Mouse (Mus musculus) kidney, postnatal 36 days (tissue): ENCODE results near the gene Myom1.
A peak's percentile ranks its signal among the peaks of the same experiment; 100 is the strongest.

ENCODE experiments used
- DNase-seq, 2 experiments: peaks; one replicate each; pipeline ENCODE4 v3.0.0; 2021 to 2022; ENCODE audit warnings: mixed read lengths in 2 of 2

Myom1 gene

GRCm38 (mm10) chr17:71105297-71105696, 102.9 kb downstream of the Myom1 start:
- no peak for DNase-seq

DNA sequence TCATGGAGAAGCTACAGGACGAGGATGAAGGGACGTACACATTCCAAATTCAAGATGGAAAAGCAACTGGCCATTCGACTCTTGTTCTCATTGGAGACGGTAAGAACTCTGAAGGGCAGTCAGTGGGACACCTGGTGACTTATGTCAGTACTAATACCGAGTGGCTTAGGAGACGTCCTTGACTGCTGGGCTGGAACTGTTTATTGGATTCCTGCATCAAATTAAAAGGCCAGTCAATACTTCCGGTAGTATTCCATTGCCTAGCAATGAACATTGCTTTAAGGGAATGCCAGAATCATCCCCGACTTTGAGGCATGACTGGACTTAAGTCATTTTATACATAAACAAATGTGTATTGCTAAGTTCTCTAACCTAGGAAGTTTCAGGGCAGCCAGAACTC, 103.8 kb downstream of the Myom1 start:
- DNase-seq: peak in 1 of 2 experiments; percentile 56

- no peak for DNase-seq
Measured at GRCm38 (mm10) chr17:71110753-71111265, 108.4 kb downstream of the Myom1 start.

GRCm38 (mm10) chr17:71112689-71113088, 110.3 kb downstream of the Myom1 start:
- DNase-seq: no peak

- no peak for DNase-seq
Measured at GRCm38 (mm10) chr17:71114282-71114681, 111.8 kb downstream of the Myom1 start.

- DNase-seq: no peak
Measured at GRCm38 (mm10) chr17:71117956-71118355, 115.5 kb downstream of the Myom1 start.

DNA sequence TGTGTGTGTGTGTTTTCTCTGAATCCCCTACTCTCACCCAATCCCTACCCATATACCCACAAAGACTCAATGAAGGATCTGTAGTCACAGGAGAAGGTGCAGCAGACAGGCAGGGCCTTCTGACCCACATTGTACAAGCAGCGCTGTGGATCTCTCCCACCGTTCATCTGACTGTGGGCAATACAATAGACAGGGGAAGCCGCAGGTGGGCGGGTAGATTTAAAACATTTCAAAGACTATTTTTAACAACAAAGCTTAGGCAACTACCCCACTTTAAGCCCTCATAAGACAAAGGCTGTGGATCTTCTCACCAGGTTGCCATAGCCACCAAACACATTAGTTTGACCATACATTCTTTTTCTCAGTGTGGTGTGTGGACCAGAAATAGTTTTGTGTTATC, 116.2 kb downstream of the Myom1 start:
- DNase-seq: no peak

- no peak for DNase-seq
Measured at GRCm38 (mm10) chr17:71120626-71121025, 118.2 kb downstream of the Myom1 start.

GRCm38 (mm10) chr17:71124061-71124670, 121.7 kb downstream of the Myom1 start:
- no peak for DNase-seq

DNA sequence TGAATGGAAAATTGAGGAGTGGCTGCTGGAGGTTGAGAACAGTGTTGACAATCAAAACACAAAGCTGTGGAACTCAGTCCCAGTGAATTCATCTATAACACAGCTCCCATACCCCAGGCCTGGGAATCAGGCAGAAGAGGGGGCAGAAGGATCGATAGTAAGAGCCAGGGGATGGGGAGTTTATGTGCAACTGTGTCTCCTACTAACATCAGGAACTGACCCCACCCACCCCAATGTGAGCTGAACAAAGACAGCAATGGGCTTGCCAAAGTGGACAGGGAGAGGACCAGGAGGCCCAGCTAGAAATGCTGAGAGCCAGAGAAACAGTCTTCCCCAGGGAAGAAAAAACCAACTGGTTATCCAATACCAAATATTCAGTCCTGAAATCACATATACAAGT, 122.2 kb downstream of the Myom1 start:
- no peak for DNase-seq

- DNase-seq: peak; percentile 27 to 28
Measured at GRCm38 (mm10) chr17:71125519-71125918, 123.1 kb downstream of the Myom1 start.

DNA sequence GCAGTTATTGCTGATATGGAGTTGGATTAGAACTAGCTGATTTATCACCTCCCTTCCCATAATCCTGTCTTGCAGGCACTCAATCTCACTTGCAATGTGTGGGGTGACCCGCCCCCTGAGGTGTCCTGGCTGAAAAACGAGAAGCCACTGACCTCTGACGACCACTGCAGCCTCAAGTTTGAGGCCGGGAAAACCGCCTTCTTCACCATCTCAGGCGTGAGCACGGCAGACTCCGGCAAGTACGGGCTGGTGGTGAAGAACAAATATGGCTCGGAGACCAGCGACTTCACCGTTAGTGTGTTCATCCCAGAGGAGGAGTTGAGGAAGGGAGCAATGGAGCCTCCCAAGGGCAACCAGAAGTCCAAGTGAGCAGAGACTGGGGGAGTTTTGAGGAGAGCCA, 123.6 kb downstream of the Myom1 start:
- DNase-seq: no peak

GRCm38 (mm10) chr17:71127464-71128110, 125.2 kb downstream of the Myom1 start:
- DNase-seq: peak; percentile 40 to 54

GRCm38 (mm10) chr17:71129489-71130261, 127.2 kb downstream of the Myom1 start:
- no peak for DNase-seq

DNA sequence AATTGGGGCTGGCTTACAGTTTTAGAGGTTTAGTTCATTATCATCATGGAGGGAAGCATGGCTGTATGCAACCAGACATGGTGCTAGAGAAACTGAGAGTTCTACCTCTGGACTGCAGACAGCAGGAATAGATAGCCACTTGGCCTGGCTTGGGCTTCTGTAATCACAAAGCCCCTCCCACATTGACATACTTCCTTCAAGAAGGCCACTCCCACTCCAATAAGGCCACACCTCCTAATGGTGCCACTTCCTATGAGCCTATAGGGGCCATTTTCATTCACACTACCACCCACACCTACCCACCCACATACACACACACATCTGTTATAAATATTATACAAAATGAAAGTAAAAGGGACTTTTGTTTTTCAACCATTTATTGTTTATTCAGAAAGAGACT, 129.8 kb downstream of the Myom1 start:
- no peak for DNase-seq

GRCm38 (mm10) chr17:71132856-71133439, 130.5 kb downstream of the Myom1 start:
- no peak for DNase-seq

- peak in 1 of 2 experiments; percentile 45 for DNase-seq
Measured at GRCm38 (mm10) chr17:71134441-71134955, 132.1 kb downstream of the Myom1 start.

DNA sequence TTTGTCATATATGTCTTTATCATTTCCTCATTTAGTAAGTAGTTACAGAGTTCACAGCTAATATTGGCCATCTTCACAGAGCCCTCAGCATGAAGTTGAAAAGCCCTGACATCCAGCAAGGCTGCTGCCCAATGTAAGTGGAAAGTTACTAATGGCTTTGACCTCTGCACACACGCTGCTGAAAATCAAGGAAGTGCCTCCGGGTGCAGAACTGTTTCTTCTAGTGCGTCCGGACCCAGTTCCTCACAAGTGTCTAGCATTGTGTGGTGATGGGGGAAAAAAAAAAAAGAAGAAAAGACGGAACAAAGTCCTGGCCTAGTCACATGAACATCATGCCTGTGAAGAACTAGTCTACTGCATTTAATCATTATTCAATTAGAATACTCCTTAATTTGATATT, 132.7 kb downstream of the Myom1 start:
- peak; percentile 71 to 86 for DNase-seq

DNA sequence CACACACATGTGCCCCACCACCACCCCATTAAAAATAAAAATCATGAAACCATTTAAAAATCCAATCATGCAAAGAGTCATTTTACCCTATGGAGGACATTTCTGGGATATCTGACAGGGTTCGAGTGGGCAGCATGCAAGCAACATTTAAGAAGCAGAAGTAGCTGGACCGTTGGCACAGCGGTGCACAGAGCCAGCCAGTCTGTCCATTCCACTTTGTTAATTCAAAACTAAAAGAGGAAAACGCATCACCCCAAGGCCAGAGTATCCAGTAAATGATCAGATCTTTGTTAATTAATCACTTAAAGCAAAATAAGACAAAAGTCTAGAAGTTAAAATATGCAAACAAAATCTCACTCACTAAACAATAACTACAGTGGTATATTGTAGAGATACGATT, 133.4 kb downstream of the Myom1 start:
- peak; percentile 51 to 61 for DNase-seq

DNA sequence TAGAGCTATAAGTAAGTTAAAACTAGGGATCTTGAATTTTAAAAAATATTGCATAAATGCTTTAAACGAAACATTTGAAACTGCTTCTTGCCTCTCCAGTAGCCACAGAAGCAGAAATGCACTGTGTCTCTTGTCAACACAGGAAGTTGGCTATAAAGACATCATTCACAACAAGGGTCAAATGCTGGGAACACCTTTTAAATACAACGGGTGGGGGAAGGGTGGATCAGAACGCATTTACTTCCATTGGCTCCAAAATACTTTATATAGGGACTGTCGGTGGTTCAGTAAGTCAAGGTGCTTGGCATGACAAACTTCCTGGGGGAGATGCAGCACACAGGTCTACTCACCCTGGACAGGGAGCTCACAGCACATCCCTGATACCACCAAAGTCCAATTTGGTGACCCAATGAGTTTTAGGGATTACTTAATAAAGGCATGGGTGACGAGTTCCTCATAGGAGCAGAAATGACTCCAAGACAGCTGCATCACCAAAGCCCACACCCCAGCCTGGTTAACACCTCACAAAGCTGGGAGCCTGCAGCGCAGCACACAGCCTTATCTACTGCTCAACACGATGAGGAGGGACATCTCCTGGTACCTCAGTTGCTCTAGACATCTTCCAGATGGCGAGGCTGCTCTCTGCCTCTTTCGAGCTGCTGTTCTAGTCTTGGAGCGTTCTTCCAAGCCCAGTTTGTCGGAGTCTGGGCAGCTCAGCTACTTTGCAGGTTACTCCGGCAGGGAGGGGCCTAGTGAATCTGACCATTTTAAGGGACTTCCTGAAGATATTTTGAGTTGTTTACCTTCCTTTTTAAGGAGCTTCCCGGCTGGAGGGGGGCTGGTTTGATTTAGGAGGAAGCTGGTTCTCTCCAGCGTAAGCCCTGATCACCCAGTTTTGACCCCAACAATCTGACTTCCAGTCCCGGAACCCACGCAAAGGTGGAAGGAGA, 134.2 kb downstream of the Myom1 start:
- DNase-seq: peak in 1 of 2 experiments; percentile 33

DNA sequence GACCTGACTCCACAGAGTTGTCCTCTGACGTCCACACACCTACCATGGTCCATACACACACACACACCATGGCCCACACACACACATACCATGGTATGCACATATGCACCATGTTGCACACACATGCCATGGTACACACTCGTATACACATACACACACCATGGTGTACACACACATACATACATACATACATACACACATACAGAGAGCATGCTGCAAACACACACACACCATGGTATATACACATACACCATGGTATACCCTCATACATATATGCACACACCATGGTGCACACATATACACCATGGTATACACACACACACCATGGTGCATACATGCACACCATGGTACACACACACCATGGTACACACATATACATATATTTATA, 134.9 kb downstream of the Myom1 start:
- DNase-seq: no peak

DNA sequence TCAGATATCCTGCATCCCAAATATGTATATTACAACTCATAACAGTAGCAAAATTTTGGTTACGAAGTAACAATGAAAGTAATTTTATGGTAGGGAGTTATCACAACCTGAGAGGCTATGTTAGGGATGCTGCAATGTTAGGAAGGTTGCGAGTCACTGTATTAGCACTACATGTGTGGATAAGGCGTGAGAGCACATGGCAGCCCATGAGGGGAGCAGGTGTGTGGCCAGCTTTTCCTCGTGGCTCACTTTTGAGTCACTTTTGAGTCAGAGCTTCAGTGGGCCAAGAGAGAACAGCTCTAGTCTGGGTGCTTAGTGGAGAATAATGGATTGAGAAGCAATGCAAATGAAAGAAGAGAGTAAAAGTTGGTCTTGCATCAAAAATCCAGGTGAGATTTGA, 139.6 kb downstream of the Myom1 start:
- no peak for DNase-seq
